7 mouse cellular contexts compared by ENCODE assay signal in the genomic region with DNA sequence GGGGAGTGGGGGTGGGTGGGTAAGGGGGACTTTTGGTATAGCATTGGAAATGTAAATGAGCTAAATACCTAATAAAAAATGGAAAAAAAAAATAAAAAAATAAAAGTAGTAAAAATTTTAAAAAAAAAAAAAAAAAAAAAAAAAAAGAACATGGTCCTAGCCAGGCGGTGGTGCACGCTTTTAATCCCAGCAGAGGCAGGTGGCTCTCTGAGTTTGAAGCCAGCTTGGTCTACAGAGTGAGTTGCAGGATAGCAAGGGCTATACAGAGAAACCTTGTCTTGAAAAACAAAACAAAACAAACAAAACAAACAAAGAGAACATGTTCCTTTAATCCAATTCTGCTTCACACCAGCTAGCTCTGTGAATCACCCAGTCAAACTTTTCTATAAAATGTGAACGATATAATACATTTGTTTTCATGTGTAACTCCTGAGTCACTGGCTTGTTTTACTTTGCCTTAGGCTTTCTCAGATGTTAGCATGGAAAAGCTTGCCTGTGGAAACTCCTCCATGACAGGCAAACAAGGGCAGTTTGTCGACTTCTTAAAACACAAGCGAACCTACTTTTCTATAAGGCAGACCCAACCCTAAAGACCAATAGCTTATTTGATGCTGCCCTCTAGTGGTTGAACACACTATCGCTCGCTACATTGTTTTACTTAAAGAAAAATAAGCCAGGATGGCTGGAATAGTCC.
DNase-seq lines count a peak whose midpoint lies in the region; ATAC-seq lines count a peak whose summit lies in the region.

No protein-coding gene starts in this region.

- H3K4me2 ChIP-seq in heart, embryonic 13.5 days = 0 out of 2 replicates have a peak overlapping the region, but pooled peaks have one; percentile 18
- no peak overlapping the region for H3K4me2 ChIP-seq in kidney, embryonic 15.5 days

- no peak overlapping the region for H3K4me3 ChIP-seq in heart, embryonic 13.5 days
- no peak overlapping the region for H3K4me3 ChIP-seq in kidney, embryonic 15.5 days (replicated peaks)

- H3K36me3 ChIP-seq in heart, embryonic 13.5 days = no peaks in the 10 kb centered on the region
- H3K36me3 ChIP-seq in kidney, embryonic 15.5 days = no peaks in the 10 kb centered on the region

- no peak overlapping the region for H3K27ac ChIP-seq in heart, embryonic 13.5 days (replicated peaks)
- H3K27ac ChIP-seq in kidney, embryonic 15.5 days = no peak overlapping the region

- H3K9me3 ChIP-seq in heart, embryonic 13.5 days = no peaks in the 10 kb centered on the region
- H3K9me3 ChIP-seq in kidney, embryonic 15.5 days (replicated peaks) = no peaks in the 10 kb centered on the region

- DNase-seq in MEL-GATA-1-ER (ENCODE audit: extremely low read depth, low read depth) = peak; percentile 68
- DNase-seq in lung, postnatal 10 days = peak; percentile 75
- peak; percentile 88 for DNase-seq in retina, postnatal 1 day

- H3K27me3 ChIP-seq in heart, embryonic 13.5 days (replicated peaks) = no peaks in the 10 kb centered on the region
- no peaks in the 10 kb centered on the region for H3K27me3 ChIP-seq in kidney, embryonic 15.5 days

- peaks cover 2% of the 10 kb centered on the region; the same call in 1 of the 2 replicates for H3K4me1 ChIP-seq in heart, embryonic 13.5 days
- H3K4me1 ChIP-seq in kidney, embryonic 15.5 days = no peaks in the 10 kb centered on the region

- H3K9ac ChIP-seq in heart, embryonic 13.5 days = no peak overlapping the region
- no peak overlapping the region for H3K9ac ChIP-seq in kidney, embryonic 15.5 days

- 36% methylated on average over 7 of the region's 7 CpGs for WGBS in heart, embryonic 13.5 days
- WGBS in kidney, embryonic 15.5 days = 36% methylated on average over 7 of the region's 7 CpGs

- ATAC-seq in CD4-positive, CD25-positive, alpha-beta regulatory T cell, adult 4 months = peak; percentile 94
- peak; percentile 94 for ATAC-seq in common myeloid progenitor, adult 5-6 weeks (replicated peaks; ENCODE audit: low read depth, poor library complexity, severe bottlenecking)
- no peak for ATAC-seq in heart, embryonic 13.5 days (ENCODE audit: extremely low read depth, insufficient number of reproducible peaks, low FRiP score, low TSS enrichment)
- peak; percentile 67 for ATAC-seq in kidney, embryonic 15.5 days (replicated peaks; ENCODE audit: low FRiP score)
